Mouse (Mus musculus): ENCODE data around the gene Stx16. TPM values are rescaled to one million over a fixed set of nuclear protein-coding genes. Genes with fewer than 3 reads are reported as not detected.

Gene Stx16
- polyA plus RNA-seq, 1 experiment from 2014 or later = 14.2 TPM

GRCm38 (mm10) chr2:174061219-174061618, 14.9 kb upstream of the Stx16 start:
- Histone ChIP-seq H3K4me2 (no peak overlapping the region), H3K27ac (no peak overlapping the region), H3K36me3 (ENCODE audit: poor library complexity, severe bottlenecking) (no peaks in the 10 kb centered on the region), H3K27me3 (no peaks in the 10 kb centered on the region), H3K9me3 (replicated peaks) (no peaks in the 10 kb centered on the region), H3K9ac (no peak overlapping the region), H3K4me1 (no peaks in the 10 kb centered on the region), H3K4me3 (no peak overlapping the region)
- ATAC-seq = no peak
- WGBS = 11% methylated on average over 2 of the region's 2 CpGs

- Histone ChIP-seq H3K9me3 (replicated peaks) (no peaks in the 10 kb centered on the region), H3K4me3 (no peak overlapping the region), H3K27ac (no peak overlapping the region), H3K36me3 (ENCODE audit: poor library complexity, severe bottlenecking) (no peaks in the 10 kb centered on the region), H3K4me2 (no peak overlapping the region), H3K27me3 (no peaks in the 10 kb centered on the region), H3K4me1 (no peaks in the 10 kb centered on the region), H3K9ac (no peak overlapping the region)
- 79% methylated on average over 6 of the region's 6 CpGs for WGBS
- no peak for ATAC-seq
Measured at GRCm38 (mm10) chr2:174063074-174063473, 13.0 kb upstream of the Stx16 start.

GRCm38 (mm10) chr2:174063527-174064211, 12.4 kb upstream of the Stx16 start:
- no peaks in the 10 kb centered on the region for H3K9me3 ChIP-seq (replicated peaks)
- no peaks in the 10 kb centered on the region for H3K4me1 ChIP-seq
- no peak overlapping the region for H3K4me3 ChIP-seq
- H3K9ac ChIP-seq = no peak overlapping the region
- H3K27me3 ChIP-seq = no peaks in the 10 kb centered on the region
- no peak overlapping the region for H3K4me2 ChIP-seq
- H3K27ac ChIP-seq = no peak overlapping the region
- no peak for ATAC-seq
- WGBS = 92% methylated on average over 9 of the region's 9 CpGs
- no peaks in the 10 kb centered on the region for H3K36me3 ChIP-seq (ENCODE audit: poor library complexity, severe bottlenecking)

- Histone ChIP-seq H3K27me3 (no peaks in the 10 kb centered on the region), H3K9me3 (replicated peaks) (no peaks in the 10 kb centered on the region), H3K4me2 (no peak overlapping the region), H3K36me3 (ENCODE audit: poor library complexity, severe bottlenecking) (no peaks in the 10 kb centered on the region), H3K27ac (no peak overlapping the region), H3K4me1 (no peaks in the 10 kb centered on the region), H3K4me3 (no peak overlapping the region), H3K9ac (no peak overlapping the region)
- 76% methylated on average over 6 of the region's 6 CpGs for WGBS
- ATAC-seq = no peak
Measured at GRCm38 (mm10) chr2:174067793-174068419, 8.2 kb upstream of the Stx16 start.

GRCm38 (mm10) chr2:174069532-174070049, 6.5 kb upstream of the Stx16 start:
- H3K4me1 ChIP-seq = 0 out of 2 replicates have a peak, but pooled peaks cover 5% of the 10 kb centered on the region
- no peak overlapping the region for H3K4me3 ChIP-seq
- no peak overlapping the region for H3K9ac ChIP-seq
- H3K27me3 ChIP-seq = no peaks in the 10 kb centered on the region
- no peaks in the 10 kb centered on the region for H3K9me3 ChIP-seq (replicated peaks)
- WGBS = 62% methylated on average over 3 of the region's 3 CpGs
- H3K36me3 ChIP-seq (ENCODE audit: poor library complexity, severe bottlenecking) = no peaks in the 10 kb centered on the region
- ATAC-seq = no peak
- H3K4me2 ChIP-seq = no peak overlapping the region
- H3K27ac ChIP-seq = no peak overlapping the region

- WGBS = 89% methylated on average over 5 of the region's 5 CpGs
- Histone ChIP-seq H3K9ac (no peak overlapping the region), H3K9me3 (replicated peaks) (no peaks in the 10 kb centered on the region), H3K27ac (no peak overlapping the region), H3K4me1 (peaks cover 17% of the 10 kb centered on the region), H3K4me3 (no peak overlapping the region), H3K27me3 (no peaks in the 10 kb centered on the region), H3K4me2 (no peak overlapping the region), H3K36me3 (ENCODE audit: poor library complexity, severe bottlenecking) (no peaks in the 10 kb centered on the region)
- ATAC-seq = no peak
Measured at GRCm38 (mm10) chr2:174071406-174071805, 4.7 kb upstream of the Stx16 start.

GRCm38 (mm10) chr2:174073156-174073790, 2.8 kb upstream of the Stx16 start:
- no peak overlapping the region for H3K27ac ChIP-seq
- H3K27me3 ChIP-seq = no peaks in the 10 kb centered on the region
- no peaks in the 10 kb centered on the region for H3K36me3 ChIP-seq (ENCODE audit: poor library complexity, severe bottlenecking)
- H3K4me1 ChIP-seq = peaks cover 31% of the 10 kb centered on the region
- 80% methylated on average over 5 of the region's 5 CpGs for WGBS
- H3K4me2 ChIP-seq = no peak overlapping the region
- no peak for ATAC-seq
- no peak overlapping the region for H3K9ac ChIP-seq
- no peak overlapping the region for H3K4me3 ChIP-seq
- H3K9me3 ChIP-seq (replicated peaks) = no peaks in the 10 kb centered on the region

GRCm38 (mm10) chr2:174074621-174075020, 1.5 kb upstream of the Stx16 start:
- H3K27me3 ChIP-seq = no peaks in the 10 kb centered on the region
- H3K4me1 ChIP-seq = peaks cover 36% of the 10 kb centered on the region
- H3K4me3 ChIP-seq = peak overlapping the region; percentile 86
- peak overlapping the region; percentile 68 for H3K9ac ChIP-seq
- H3K27ac ChIP-seq = peak overlapping the region; percentile 91
- WGBS = 0% methylated on average over 10 of the region's 13 CpGs
- H3K9me3 ChIP-seq (replicated peaks) = no peaks in the 10 kb centered on the region
- H3K36me3 ChIP-seq (ENCODE audit: poor library complexity, severe bottlenecking) = no peaks in the 10 kb centered on the region
- H3K4me2 ChIP-seq = peak overlapping the region; percentile 93
- peak; percentile 34 for ATAC-seq

GRCm38 (mm10) chr2:174075072-174075570, 987 bp upstream of the Stx16 start:
- H3K9me3 ChIP-seq (replicated peaks) = no peaks in the 10 kb centered on the region
- peak overlapping the region; percentile 86 for H3K4me3 ChIP-seq
- no peaks in the 10 kb centered on the region for H3K36me3 ChIP-seq (ENCODE audit: poor library complexity, severe bottlenecking)
- 0 out of 2 replicates have a peak, but pooled peaks have one; percentile 3 for ATAC-seq
- 1% methylated on average over 22 of the region's 22 CpGs for WGBS
- H3K9ac ChIP-seq = peak overlapping the region; percentile 68
- H3K27me3 ChIP-seq = no peaks in the 10 kb centered on the region
- peak overlapping the region; percentile 93 for H3K4me2 ChIP-seq
- H3K27ac ChIP-seq = peak overlapping the region; percentile 91
- peaks cover 36% of the 10 kb centered on the region for H3K4me1 ChIP-seq

- H3K36me3 ChIP-seq (ENCODE audit: poor library complexity, severe bottlenecking) = no peaks in the 10 kb centered on the region
- H3K27me3 ChIP-seq = no peaks in the 10 kb centered on the region
- H3K4me2 ChIP-seq = peak overlapping the region; percentile 93
- peak; percentile 71 for ATAC-seq
- under 1% methylated on average over 22 of the region's 22 CpGs for WGBS
- H3K27ac ChIP-seq = peak overlapping the region; percentile 91
- no peaks in the 10 kb centered on the region for H3K9me3 ChIP-seq (replicated peaks)
- H3K9ac ChIP-seq = peak overlapping the region; percentile 83
- H3K4me3 ChIP-seq = peak overlapping the region; percentile 86
- peaks cover 36% of the 10 kb centered on the region for H3K4me1 ChIP-seq
Measured at GRCm38 (mm10) chr2:174076433-174076824, 321 bp downstream of the Stx16 start.

GRCm38 (mm10) chr2:174077004-174077695, 1.0 kb downstream of the Stx16 start:
- WGBS = under 1% methylated on average over 19 of the region's 19 CpGs
- peak; percentile 7; the same call in 1 of the 2 replicates for ATAC-seq
- H3K27me3 ChIP-seq = no peaks in the 10 kb centered on the region
- H3K4me3 ChIP-seq = peak overlapping the region; percentile 86
- H3K4me1 ChIP-seq = peaks cover 36% of the 10 kb centered on the region
- H3K27ac ChIP-seq = peak overlapping the region; percentile 91
- peak overlapping the region; percentile 93 for H3K4me2 ChIP-seq
- H3K9me3 ChIP-seq (replicated peaks) = no peaks in the 10 kb centered on the region
- no peaks in the 10 kb centered on the region for H3K36me3 ChIP-seq (ENCODE audit: poor library complexity, severe bottlenecking)
- H3K9ac ChIP-seq = peak overlapping the region; percentile 83
